Mouse (Mus musculus) bone marrow, adult 2 months (tissue): ENCODE measurements at regions not wholly inside any gene's neighbourhood (a gene's known extent, or its start where the extent isn't known, plus 50 kb on each side); places are given as distances from the start of the nearest gene placed in this dataset.
A peak's percentile ranks its signal among the peaks of the same experiment; 100 is the strongest.

Experiments used
- H3K27ac ChIP-seq: fragments of 200-500 bp; 2 replicates; pipeline ENCODE4 v1.5.1; 2012; ENCODE audit warnings: low read depth, mild to moderate bottlenecking, control low read depth, inconsistent platforms, low read length; ENCODE audit not compliant: control insufficient read depth, poor library complexity, insufficient read depth
- H3K4me1 ChIP-seq: fragments of 200-500 bp; 2 replicates; pipeline ENCODE4 v1.6.1; 2011; ENCODE audit warnings: low read length; ENCODE audit not compliant: control insufficient read depth, insufficient read depth
- H3K4me3 ChIP-seq: fragments of 200-500 bp; replicated peaks from 2 replicates; pipeline ENCODE3; 2011; ENCODE audit warnings: mild to moderate bottlenecking, low read depth, low read length, control low read depth; ENCODE audit not compliant: control insufficient read depth
- CTCF ChIP-seq: fragments of 200-500 bp; IDR thresholded peaks from 2 replicates; pipeline ENCODE4 v1.5.1; 2011; ENCODE audit warnings: low read length, control low read depth; ENCODE audit not compliant: control insufficient read depth, insufficient read depth
- POLR2A ChIP-seq: fragments of 200-500 bp; IDR thresholded peaks from 2 replicates; pipeline ENCODE4 v1.6.1; 2011; ENCODE audit warnings: low read depth, mild to moderate bottlenecking, control low read depth, low read length, borderline replicate concordance; ENCODE audit not compliant: control insufficient read depth
- WGBS: fragments of 180-500 bp; shearing (Covaris S2); methylation state at CpG from one replicate; pipeline ENCODE4 v1.1.7; 2018; 5-methylcytosine and 5-hydroxymethylcytosine counted together

GRCm38 (mm10) chr13:28517161-28517560 lies 259.8 kb downstream of the Gm11361 start:
- Histone ChIP-seq H3K4me3 (peak overlapping the region; percentile 17), H3K27ac (no peak overlapping the region), H3K4me1 (no peaks in the 10 kb centered on the region; the same call in 1 of the 2 replicates)
- TF ChIP-seq CTCF (no peak), POLR2A (no peak)
- 25% methylated on average over 6 of the region's 6 CpGs for WGBS

DNA sequence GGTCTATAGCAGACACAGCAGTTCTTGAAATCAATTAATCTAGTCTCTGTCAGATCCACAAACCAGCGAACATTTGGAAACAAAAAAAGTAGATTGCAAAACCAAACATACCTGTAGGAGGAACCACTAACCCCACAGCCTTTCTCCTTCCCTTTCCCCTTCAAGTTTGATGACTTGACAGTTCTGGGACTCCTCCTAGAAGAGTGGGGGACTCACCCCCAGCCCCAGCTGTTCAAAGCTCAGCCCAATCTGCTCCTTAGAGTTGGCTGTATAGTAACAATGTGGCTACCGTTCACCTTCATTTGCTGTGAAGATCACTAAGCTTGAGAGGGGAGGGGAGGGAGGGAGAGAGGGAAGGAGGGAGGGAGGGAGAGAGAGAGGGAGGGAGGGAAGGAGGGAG lies 259.3 kb downstream of the Gm11361 start:
- H3K4me3 ChIP-seq = no peak overlapping the region
- TF ChIP-seq CTCF = no peak
- no peak for TF ChIP-seq POLR2A
- 10% methylated on average over 2 of the region's 2 CpGs for WGBS
- H3K27ac ChIP-seq = no peak overlapping the region
- no peaks in the 10 kb centered on the region; the same call in 1 of the 2 replicates for H3K4me1 ChIP-seq

DNA sequence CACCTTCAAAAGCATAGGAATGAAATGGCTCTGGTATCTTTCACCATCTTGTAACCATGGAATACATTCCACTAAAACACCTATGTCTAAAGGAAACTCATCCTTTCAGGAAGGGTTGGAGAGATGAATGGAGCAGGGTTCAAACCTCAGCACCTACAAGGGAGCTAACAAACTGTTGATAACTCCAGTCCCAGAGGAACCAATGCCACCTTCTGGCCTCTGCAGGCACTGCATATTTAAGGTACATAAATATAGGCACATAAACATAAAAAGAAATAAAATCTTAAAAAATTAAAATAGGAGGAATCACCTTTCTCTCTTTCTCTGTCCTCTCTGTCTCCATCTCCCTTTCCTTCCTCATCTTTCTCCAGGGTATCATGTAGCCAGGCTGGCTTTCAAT lies 256.9 kb downstream of the Gm11361 start:
- TF ChIP-seq POLR2A (no peak), CTCF (no peak)
- H3K4me1 ChIP-seq = no peaks in the 10 kb centered on the region; the same call in 1 of the 2 replicates
- H3K4me3 ChIP-seq = no peak overlapping the region
- no peak overlapping the region for H3K27ac ChIP-seq

DNA sequence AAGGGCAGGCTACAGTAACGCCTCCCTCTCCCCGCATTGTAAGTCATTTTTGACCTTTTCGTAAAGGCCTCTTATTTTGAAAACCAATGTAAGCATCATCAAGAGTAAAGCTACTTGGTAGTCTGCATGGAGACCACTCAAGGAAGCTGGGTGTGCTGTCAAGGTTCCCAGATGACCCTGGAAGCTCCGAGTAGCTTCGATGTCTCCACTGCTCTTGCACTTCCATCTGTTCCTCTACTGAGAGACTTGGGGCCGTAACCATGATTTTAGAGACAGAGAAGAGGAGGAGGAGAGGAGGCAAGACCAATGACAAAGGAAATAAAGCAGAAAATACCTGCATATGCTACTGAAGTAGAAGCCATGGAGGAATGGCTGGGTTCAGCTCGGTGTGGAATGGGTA lies 256.0 kb downstream of the Gm11361 start:
- 69% methylated on average over 7 of the region's 7 CpGs for WGBS
- H3K27ac ChIP-seq = no peak overlapping the region
- H3K4me3 ChIP-seq = no peak overlapping the region
- no peak for TF ChIP-seq POLR2A
- no peak for TF ChIP-seq CTCF
- H3K4me1 ChIP-seq = no peaks in the 10 kb centered on the region; the same call in 1 of the 2 replicates

GRCm38 (mm10) chr13:28512573-28513334 lies 255.4 kb downstream of the Gm11361 start:
- Histone ChIP-seq H3K4me3 (no peak overlapping the region), H3K27ac (peak overlapping the region; percentile 10; the same call in 1 of the 2 replicates), H3K4me1 (no peaks in the 10 kb centered on the region; the same call in 1 of the 2 replicates)
- WGBS = 8% methylated on average over 11 of the region's 11 CpGs
- TF ChIP-seq CTCF (no peak), POLR2A (no peak)

DNA sequence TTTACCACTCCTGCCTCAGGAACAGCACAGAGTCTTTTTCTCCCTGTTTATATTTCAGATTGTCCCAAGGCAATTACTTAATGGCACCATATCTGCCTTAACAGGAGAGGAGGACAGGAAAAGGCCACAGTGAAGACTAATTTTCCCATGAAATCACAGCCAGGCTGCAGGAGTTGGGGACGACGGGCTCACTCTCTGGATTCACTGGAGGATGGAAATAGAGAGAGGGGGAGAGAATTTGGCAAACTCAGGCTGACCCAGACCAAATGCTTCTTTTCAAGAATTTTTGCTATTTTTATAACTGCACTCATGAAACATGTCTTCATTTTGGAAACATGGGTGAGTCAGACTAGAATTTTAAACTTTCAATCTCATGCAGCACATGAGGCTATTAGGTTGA lies 250.9 kb downstream of the Gm11361 start:
- TF ChIP-seq POLR2A (no peak), CTCF (no peak)
- no peak overlapping the region for H3K4me3 ChIP-seq
- 81% methylated on average over 2 of the region's 2 CpGs for WGBS
- no peaks in the 10 kb centered on the region; the same call in 1 of the 2 replicates for H3K4me1 ChIP-seq
- no peak overlapping the region for H3K27ac ChIP-seq

DNA sequence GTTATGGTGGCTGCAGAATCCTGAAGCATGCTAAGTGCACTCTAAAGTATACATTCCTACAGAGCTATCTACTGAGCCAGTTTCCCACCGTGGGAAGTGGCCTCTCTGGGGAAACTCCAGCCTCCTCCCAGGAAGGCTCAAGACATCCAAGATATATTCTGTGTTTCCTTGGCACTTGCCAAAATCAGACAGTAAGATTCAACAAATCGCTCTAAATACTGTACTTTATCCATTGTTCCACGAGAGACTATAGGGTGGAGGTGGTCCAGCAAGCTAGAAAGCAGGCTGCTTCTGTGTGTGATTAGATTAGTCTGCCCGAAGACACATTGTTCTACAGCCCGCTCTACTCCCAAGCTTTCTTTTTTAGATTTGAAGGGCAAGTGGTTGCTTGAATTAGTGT lies 250.5 kb downstream of the Gm11361 start:
- Histone ChIP-seq H3K27ac (no peak overlapping the region), H3K4me3 (no peak overlapping the region), H3K4me1 (no peaks in the 10 kb centered on the region; the same call in 1 of the 2 replicates)
- TF ChIP-seq CTCF = no peak
- no peak for TF ChIP-seq POLR2A
- 77% methylated on average over 5 of the region's 5 CpGs for WGBS

DNA sequence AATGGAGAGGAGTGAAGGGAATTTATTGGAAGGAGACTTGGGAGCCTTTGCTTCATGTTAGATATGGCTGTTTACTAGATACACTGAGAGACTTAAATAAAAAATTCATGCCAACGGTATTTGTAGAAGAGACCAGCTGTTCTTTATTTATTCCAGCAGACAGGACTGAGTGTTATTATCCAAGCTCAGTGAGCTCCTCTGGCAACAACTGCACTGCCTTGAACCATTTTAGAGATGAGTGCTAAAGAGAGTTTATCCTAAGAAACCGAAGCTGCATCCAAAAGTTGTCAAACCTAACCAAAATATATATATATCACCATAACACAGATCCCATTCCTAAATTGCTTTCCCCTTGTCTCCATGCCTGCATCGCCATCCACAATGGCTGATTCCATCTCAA lies 247.0 kb downstream of the Gm11361 start:
- WGBS = 89% methylated on average over 3 of the region's 3 CpGs
- Histone ChIP-seq H3K4me1 (no peaks in the 10 kb centered on the region; the same call in 1 of the 2 replicates), H3K27ac (no peak overlapping the region), H3K4me3 (no peak overlapping the region)
- TF ChIP-seq CTCF (no peak), POLR2A (no peak)

- Histone ChIP-seq H3K27ac (no peak overlapping the region), H3K4me3 (no peak overlapping the region), H3K4me1 (no peaks in the 10 kb centered on the region; the same call in 1 of the 2 replicates)
- WGBS = 15% methylated on average over 2 of the region's 2 CpGs
- no peak for TF ChIP-seq CTCF
Observed at GRCm38 (mm10) chr13:28502171-28502570, 244.8 kb downstream of the Gm11361 start.
